ENCODE assay signal across 12 mouse cellular contexts in the genomic region with DNA sequence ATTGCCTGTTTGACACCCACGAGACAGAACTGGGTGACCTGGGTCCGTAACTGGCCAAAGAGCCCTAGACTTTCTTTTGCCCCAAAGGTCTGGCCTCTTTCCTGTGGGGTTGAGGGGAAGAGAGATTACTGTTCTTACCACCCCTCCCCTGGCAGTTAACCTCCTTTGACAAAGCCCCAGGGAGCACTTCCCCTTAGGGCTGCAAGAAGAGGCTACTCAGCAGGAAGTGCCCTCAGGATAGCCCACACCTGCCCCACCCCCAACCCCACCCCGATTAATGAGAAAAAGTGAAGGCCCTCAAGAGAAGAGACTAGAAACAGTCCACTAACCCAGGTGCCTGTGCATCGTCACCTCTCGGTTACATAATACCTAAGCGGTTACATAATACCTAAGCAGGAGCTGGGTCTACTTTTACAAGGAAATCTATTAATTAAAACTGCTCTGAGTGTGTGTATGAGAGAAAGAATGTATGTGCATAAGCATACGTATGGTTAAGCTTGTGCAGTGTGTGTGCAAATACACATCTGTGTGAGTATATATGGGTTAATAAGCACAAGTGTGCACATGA.
DNase-seq lines count a peak whose midpoint lies in the region; ATAC-seq and TF ChIP-seq lines count a peak whose summit lies in the region.
"Had no signal": no experiment of that assay in that cellular context is flagged by ENCODE, and none has a peak within 500 bp of the region (broad histone marks: within the 10 kb centered on the region; RNA-seq: fewer than 3 reads in every experiment).

No protein-coding gene starts in this region.

- no peak for TF ChIP-seq POLR2A in kidney, adult 2 months (IDR thresholded peaks at IDR 0.05; ENCODE audit: low read depth, low read length)
- no peak for TF ChIP-seq POLR2A in cerebellum, adult 2 months (IDR thresholded peaks at IDR 0.05; ENCODE audit: borderline replicate concordance, insufficient read depth, low read length)

- no peak overlapping the region for H3K4me2 ChIP-seq in neural tube, embryonic 13.5 days

- H3K27me3 ChIP-seq in kidney, adult 2 months (replicated peaks; ENCODE audit: control insufficient read depth, insufficient read depth, low read length), result no peaks in the 10 kb centered on the region
- no peaks in the 10 kb centered on the region for H3K27me3 ChIP-seq in neural tube, embryonic 13.5 days
- no peaks in the 10 kb centered on the region for H3K27me3 ChIP-seq in cerebellum, adult 2 months (ENCODE audit: control insufficient read depth, insufficient read depth, low read length)

- no peak overlapping the region for H3K9ac ChIP-seq in neural tube, embryonic 13.5 days
- H3K9ac ChIP-seq: liver, postnatal 0 days had no signal

- no peaks in the 10 kb centered on the region for H3K4me1 ChIP-seq in kidney, adult 2 months (ENCODE audit: control insufficient read depth, insufficient read depth, low read length)
- peaks cover 38% of the 10 kb centered on the region for H3K4me1 ChIP-seq in neural tube, embryonic 13.5 days (replicated peaks)
- H3K4me1 ChIP-seq in cerebellum, adult 2 months (ENCODE audit: control insufficient read depth, insufficient read depth, low read length), result no peaks in the 10 kb centered on the region; the same call in 1 of the 2 replicates

- TF ChIP-seq CTCF in kidney, adult 2 months (conservative IDR thresholded peaks at IDR 0.05; ENCODE audit: insufficient read depth, insufficient read length, low read depth, low read length), result no peak
- no peak for TF ChIP-seq CTCF in cerebellum, adult 2 months (IDR thresholded peaks at IDR 0.05; ENCODE audit: borderline replicate concordance, insufficient read depth, low read depth, low read length)

- 27% methylated on average over 7 of the region's 7 CpGs for WGBS in kidney, adult 2 months
- 40% methylated on average over 7 of the region's 7 CpGs for WGBS in neural tube, embryonic 13.5 days
- WGBS in cerebellum, adult 2 months, result 72% methylated on average over 7 of the region's 7 CpGs

- H3K36me3 ChIP-seq in kidney, adult 2 months (ENCODE audit: control insufficient read depth, insufficient read depth, low read length), result no peaks in the 10 kb centered on the region
- no peaks in the 10 kb centered on the region for H3K36me3 ChIP-seq in neural tube, embryonic 13.5 days

- ATAC-seq in neural tube, embryonic 13.5 days (ENCODE audit: low read depth), result 0 out of 2 replicates have a peak, but pooled peaks have one; percentile 9
- peak; percentile 92 for ATAC-seq in granulocyte monocyte progenitor cell, adult 5-6 weeks (replicated peaks; ENCODE audit: poor library complexity, severe bottlenecking)
- no peak for ATAC-seq in monocyte, adult 5-6 weeks (replicated peaks; ENCODE audit: insufficient number of reproducible peaks, low FRiP score, low TSS enrichment, poor library complexity, severe bottlenecking)
- ATAC-seq: liver, postnatal 0 days had no signal

- no peaks in the 10 kb centered on the region for H3K9me3 ChIP-seq in neural tube, embryonic 13.5 days
- H3K9me3 ChIP-seq: megakaryocyte, embryonic 14.5 days had no signal

- H3K4me3 ChIP-seq in kidney, adult 2 months (ENCODE audit: insufficient read depth, low read depth, low read length), result no peak overlapping the region
- no peak overlapping the region for H3K4me3 ChIP-seq in neural tube, embryonic 13.5 days
- no peak overlapping the region for H3K4me3 ChIP-seq in cerebellum, adult 2 months (replicated peaks; ENCODE audit: insufficient read depth, low read depth, low read length)
- H3K4me3 ChIP-seq: megakaryocyte, embryonic 14.5 days had no signal

- peak; percentile 50 for DNase-seq in kidney, adult 2 months
- DNase-seq in kidney, postnatal 25 days, result no peak
- DNase-seq in neural tube, embryonic 10.5 days (ENCODE audit: extremely low spot score, low spot score), result no peak
- no peak for DNase-seq in cerebellum, adult 2 months
- DNase-seq: heart, postnatal 36 days; liver, postnatal 0 days; right cerebral cortex, postnatal 4 days; thymus, adult 18-20 months had no signal

- no peak overlapping the region for H3K27ac ChIP-seq in kidney, adult 2 months (ENCODE audit: insufficient read depth, low read depth, low read length)
- peak overlapping the region; percentile 68; the same call in 1 of the 2 replicates for H3K27ac ChIP-seq in neural tube, embryonic 13.5 days (replicated peaks)
- no peak overlapping the region for H3K27ac ChIP-seq in cerebellum, adult 2 months (ENCODE audit: insufficient read depth, low read length)
